26 mouse cellular contexts compared by ENCODE assay signal in the genomic region with DNA sequence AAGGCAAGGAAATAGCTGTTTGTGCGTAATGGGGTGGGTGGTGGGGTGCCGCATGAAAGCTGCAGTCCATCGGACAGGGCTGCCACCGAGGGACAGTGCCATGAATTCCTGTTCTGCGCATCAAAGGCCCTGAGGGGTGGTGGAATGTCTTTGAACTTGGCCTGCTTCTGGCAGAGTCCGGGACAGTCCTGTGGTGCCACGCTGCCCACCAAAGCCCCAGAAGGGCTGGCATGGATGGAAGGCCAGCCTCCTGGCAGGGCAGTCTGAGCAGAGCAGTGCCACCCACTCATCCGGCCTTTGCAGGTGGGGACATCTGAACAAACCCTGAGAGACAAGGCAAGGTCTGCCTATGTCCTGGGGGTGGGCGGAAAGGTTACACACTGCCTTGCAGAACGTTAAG. TPM values are rescaled to one million over a fixed set of nuclear protein-coding genes. Genes with fewer than 3 reads are reported as not detected.
DNase-seq lines count a peak whose midpoint lies in the region; ATAC-seq and TF ChIP-seq lines count a peak whose summit lies in the region.
"Had no signal": no experiment of that assay in that cellular context is flagged by ENCODE, and none has a peak within 500 bp of the region (broad histone marks: within the 10 kb centered on the region; RNA-seq: fewer than 3 reads in every experiment).

No protein-coding gene starts in this region.

- H3K27me3 ChIP-seq in heart, embryonic 13.5 days (replicated peaks), result no peaks in the 10 kb centered on the region
- H3K27me3 ChIP-seq in heart, embryonic 11.5 days (ENCODE audit: control insufficient read depth, insufficient read depth, low read length), result no peaks in the 10 kb centered on the region
- H3K27me3 ChIP-seq in MEL (ENCODE audit: control insufficient read depth in 1 of 2, insufficient read depth in 2 of 2, low read length in 2 of 2), result no peaks in the 10 kb centered on the region
- H3K27me3 ChIP-seq: heart, embryonic 15.5 days; hindbrain, embryonic 13.5 days; intestine, embryonic 15.5 days; Patski had no signal

- no peak for TF ChIP-seq POLR2A in MEL (IDR thresholded peaks at IDR 0.05; ENCODE audit: control insufficient read depth in 1 of 2, insufficient read depth in 1 of 2, low read depth in 1 of 2, low read length in 2 of 2, poor library complexity in 1 of 2)

- no peak overlapping the region for H3K27ac ChIP-seq in heart, embryonic 13.5 days (replicated peaks)
- H3K27ac ChIP-seq in heart, embryonic 11.5 days (ENCODE audit: low read depth, low read length), result no peak overlapping the region
- no peak overlapping the region for H3K27ac ChIP-seq in MEL (ENCODE audit: control insufficient read depth, low read depth, low read length)
- H3K27ac ChIP-seq: forebrain, embryonic 10.5 days; heart, adult 2 months; heart, embryonic 10.5 days; heart, embryonic 15.5 days; hindbrain, embryonic 10.5 days; intestine, embryonic 15.5 days had no signal

- DNase-seq in adrenal gland, postnatal 14 days, result peak; percentile 61
- DNase-seq in adrenal gland, postnatal 25 days, result no peak
- DNase-seq in MEL (ENCODE audit: low read depth, low spot score), result no peak
- peak; percentile 40 for DNase-seq in Muller cell, postnatal 12 days (ENCODE audit: inconsistent ontology term)
- DNase-seq: cerebellum, adult 18-20 months; cerebellum, adult 9-10 months; cerebellum, postnatal 14 days; gastrocnemius, postnatal 25 days; heart, adult 2 months; heart, postnatal 10 days; heart, postnatal 36 days; kidney, adult 11 months; kidney, adult 8-10 months had no signal

- peaks cover 99% of the 10 kb centered on the region for H3K36me3 ChIP-seq in heart, embryonic 13.5 days
- peaks cover 61% of the 10 kb centered on the region for H3K36me3 ChIP-seq in heart, embryonic 11.5 days (ENCODE audit: control insufficient read depth, insufficient read depth, low read length)
- H3K36me3 ChIP-seq in MEL (ENCODE audit: control insufficient read depth in 1 of 2, insufficient read depth in 2 of 2, low read length in 2 of 2), result peaks cover 8 to 22% of the 10 kb centered on the region in 2 experiments

- peak overlapping the region; percentile 34; the same call in 1 of the 2 replicates for H3K9ac ChIP-seq in heart, embryonic 13.5 days
- H3K9ac ChIP-seq in heart, embryonic 11.5 days (ENCODE audit: low read depth, low read length), result no peak overlapping the region
- no peak overlapping the region for H3K9ac ChIP-seq in MEL (ENCODE audit: control insufficient read depth, low read depth, low read length, poor library complexity, severe bottlenecking)
- H3K9ac ChIP-seq: heart, embryonic 15.5 days; hindbrain, embryonic 13.5 days; intestine, embryonic 15.5 days had no signal

- no peak overlapping the region for H3K4me3 ChIP-seq in heart, embryonic 13.5 days
- no peak overlapping the region for H3K4me3 ChIP-seq in heart, embryonic 11.5 days (ENCODE audit: low read depth, low read length)
- H3K4me3 ChIP-seq in MEL (ENCODE audit: control insufficient read depth in 1 of 2, insufficient read depth in 1 of 2, low read depth in 2 of 2, low read length in 2 of 2), result no peak overlapping the region
- H3K4me3 ChIP-seq: forebrain, embryonic 10.5 days; heart, adult 2 months; heart, embryonic 10.5 days; heart, embryonic 15.5 days; hindbrain, embryonic 10.5 days; hindbrain, embryonic 13.5 days; intestine, embryonic 15.5 days had no signal

- no peak for TF ChIP-seq RAD21 in MEL (IDR thresholded peaks at IDR 0.05; ENCODE audit: low read depth, low read length)

- peaks cover 57% of the 10 kb centered on the region for H3K4me1 ChIP-seq in heart, embryonic 13.5 days
- H3K4me1 ChIP-seq in heart, embryonic 11.5 days (ENCODE audit: control insufficient read depth, insufficient read depth, low read length), result peaks cover 50% of the 10 kb centered on the region
- peaks cover 8 to 25% of the 10 kb centered on the region in 2 experiments for H3K4me1 ChIP-seq in MEL (ENCODE audit: control insufficient read depth in 1 of 2, insufficient read depth in 2 of 2, low read length in 2 of 2)

- no peaks in the 10 kb centered on the region for H3K9me3 ChIP-seq in heart, embryonic 13.5 days
- no peaks in the 10 kb centered on the region for H3K9me3 ChIP-seq in heart, embryonic 11.5 days (replicated peaks; ENCODE audit: control insufficient read depth, low read length)
- H3K9me3 ChIP-seq in MEL (replicated peaks; ENCODE audit: insufficient read depth, low read length), result no peaks in the 10 kb centered on the region
- H3K9me3 ChIP-seq: forebrain, embryonic 10.5 days; heart, embryonic 10.5 days; heart, embryonic 15.5 days; hindbrain, embryonic 10.5 days; hindbrain, embryonic 13.5 days; intestine, embryonic 15.5 days had no signal

- WGBS in heart, embryonic 13.5 days, result 74% methylated on average over 10 of the region's 10 CpGs
- WGBS in heart, embryonic 11.5 days (ENCODE audit: insufficient replicate concordance), result 87% methylated on average over 10 of the region's 10 CpGs

- no peak for TF ChIP-seq EP300 in MEL (IDR thresholded peaks at IDR 0.05; ENCODE audit: low read depth in 1 of 2, low read length in 2 of 2)

- TF ChIP-seq CTCF in MEL (IDR thresholded peaks at IDR 0.05 in 2 of 3, conservative IDR thresholded peaks at IDR 0.05 in 1 of 3; ENCODE audit: control insufficient read depth in 1 of 3, insufficient read depth in 1 of 3, low read depth in 2 of 3, low read length in 3 of 3, poor library complexity in 1 of 3, severe bottlenecking in 1 of 3), result no peak

- no peaks in the 10 kb centered on the region for H3K79me2 ChIP-seq in MEL (ENCODE audit: control insufficient read depth, insufficient read depth, low read length, poor library complexity)

- no peak for ATAC-seq in heart, embryonic 13.5 days (ENCODE audit: extremely low read depth, insufficient number of reproducible peaks, low FRiP score, low TSS enrichment)
- ATAC-seq in heart, embryonic 11.5 days (replicated peaks; ENCODE audit: insufficient number of reproducible peaks, low FRiP score, low TSS enrichment), result no peak
- no peak for ATAC-seq in granulocyte monocyte progenitor cell, adult 5-6 weeks (replicated peaks; ENCODE audit: poor library complexity, severe bottlenecking)
- ATAC-seq: CD4-positive, CD25-positive, alpha-beta regulatory T cell, adult 4 months; forebrain, embryonic 14.5 days; hindbrain, embryonic 16.5 days; intestine, embryonic 15.5 days had no signal

- H3K4me2 ChIP-seq in heart, embryonic 13.5 days, result no peak overlapping the region
- no peak overlapping the region for H3K4me2 ChIP-seq in heart, embryonic 11.5 days
- H3K4me2 ChIP-seq: heart, embryonic 15.5 days; hindbrain, embryonic 13.5 days; intestine, embryonic 15.5 days had no signal

TF ChIP-seq in MEL, 35 proteins besides CTCF, POLR2A, EP300 and RAD21:
- no peak for TF ChIP-seq TAL1 (IDR thresholded peaks at IDR 0.05; ENCODE audit: low read length)
- TF ChIP-seq POLR2AphosphoS2 (IDR thresholded peaks at IDR 0.05; ENCODE audit: low read length), result 0 out of 2 replicates have a peak, but pooled peaks have one; percentile 14
- no peak for TF ChIP-seq GATA1 (IDR thresholded peaks at IDR 0.05; ENCODE audit: low read depth, low read length)

RNA-seq across cellular contexts. Expression of gene Ctnnb1, which starts 36.0 kb away (rescaled TPM):
- 696 and 727 TPM in 2 replicates for total RNA-seq in adrenal gland, postnatal 14 days (2021)
- 802 and 854 TPM in 2 replicates for total RNA-seq in adrenal gland, postnatal 25 days (2021)
- 317 and 335 TPM in 2 replicates for polyA plus RNA-seq in heart, embryonic 13.5 days (2015; fragmentation: Nextera tagmentation; extraction: Ambion mirVana)
- polyA plus RNA-seq in heart, embryonic 11.5 days (2014; fragmentation: Nextera tagmentation; extraction: Ambion mirVana), result 433 and 469 TPM in 2 replicates
- 269 and 302 TPM in 2 replicates for total RNA-seq in MEL (2012; rRNA removed)
- 100 to 1,000 TPM; 377 to 701 TPM for polyA plus RNA-seq in MEL (2012; ENCODE audit: insufficient read depth in 1 of 2, insufficient read length in 2 of 2, low read depth in 1 of 2, low replicate concordance in 2 of 2, missing spikeins in 1 of 2)
- 263 and 299 TPM in 2 replicates for total RNA-seq in granulocyte monocyte progenitor cell, adult 5-6 weeks (2014; fragmentation: Nextera tagmentation)
- 436 and 469 TPM in 2 replicates for total RNA-seq in granulocyte monocyte progenitor cell, adult 5-6 weeks (2017)

Comparison
In these comparisons a context has a peak if more than half of its experiments do, and no peak if none do; other contexts are left out.
1. DNase-seq: peak in adrenal gland, postnatal 14 days (single experiment) and Muller cell, postnatal 12 days (single experiment); none in adrenal gland, postnatal 25 days (single experiment) and MEL (single experiment).